Mouse (Mus musculus) heart, embryonic 15.5 days (tissue): ENCODE measurements at regions not wholly inside any gene's neighbourhood (a gene's known extent, or its start where the extent isn't known, plus 50 kb on each side); places are given as distances from the start of the nearest gene placed in this dataset.

Experiments
- ATAC-seq: fragments of 200-750 bp; cut with Nextera tagmentation; replicated peaks from 2 replicates; pipeline ENCODE4 v1.8.0; 2017; ENCODE audit warnings: low read depth, moderate TSS enrichment; ENCODE audit not compliant: insufficient number of reproducible peaks, insufficient read depth, low FRiP score
- H3K27ac ChIP-seq: fragments of 300-500 bp; sonication (generic); 2 replicates; pipeline ENCODE4 v1.5.1; 2015; ENCODE audit warnings: mild to moderate bottlenecking, inconsistent platforms
- H3K27me3 ChIP-seq: fragments of 300-500 bp; sonication (generic); 2 replicates; pipeline ENCODE4 v1.6.1; 2015; ENCODE audit warnings: inconsistent platforms
- H3K36me3 ChIP-seq: fragments of 300-500 bp; sonication (generic); 2 replicates; pipeline ENCODE4 v1.6.1; 2015; ENCODE audit warnings: mild to moderate bottlenecking, inconsistent platforms
- H3K4me1 ChIP-seq: fragments of 300-500 bp; sonication (generic); replicated peaks from 2 replicates; pipeline ENCODE4 v1.6.1; 2015; ENCODE audit warnings: inconsistent platforms
- H3K4me2 ChIP-seq: fragments of 300-500 bp; sonication (generic); 2 replicates; pipeline ENCODE4 v1.6.1; 2015; ENCODE audit warnings: inconsistent platforms, mild to moderate bottlenecking, moderate library complexity
- H3K4me3 ChIP-seq: fragments of 300-500 bp; sonication (generic); 2 replicates; pipeline ENCODE4 v1.5.1; 2015; ENCODE audit warnings: mild to moderate bottlenecking, inconsistent platforms
- H3K9ac ChIP-seq: fragments of 300-500 bp; sonication (generic); 2 replicates; pipeline ENCODE4 v1.6.1; 2015; ENCODE audit warnings: mild to moderate bottlenecking, inconsistent platforms
- H3K9me3 ChIP-seq: fragments of 300-500 bp; sonication (generic); replicated peaks from 2 replicates; pipeline ENCODE4 v1.6.1; 2016; ENCODE audit warnings: inconsistent platforms
- WGBS: fragments of 180-500 bp; shearing (Covaris S2); methylation state at CpG from one replicate; pipeline ENCODE4 v1.1.7; 2015; ENCODE audit warnings: mixed read lengths; 5-methylcytosine and 5-hydroxymethylcytosine counted together

DNA sequence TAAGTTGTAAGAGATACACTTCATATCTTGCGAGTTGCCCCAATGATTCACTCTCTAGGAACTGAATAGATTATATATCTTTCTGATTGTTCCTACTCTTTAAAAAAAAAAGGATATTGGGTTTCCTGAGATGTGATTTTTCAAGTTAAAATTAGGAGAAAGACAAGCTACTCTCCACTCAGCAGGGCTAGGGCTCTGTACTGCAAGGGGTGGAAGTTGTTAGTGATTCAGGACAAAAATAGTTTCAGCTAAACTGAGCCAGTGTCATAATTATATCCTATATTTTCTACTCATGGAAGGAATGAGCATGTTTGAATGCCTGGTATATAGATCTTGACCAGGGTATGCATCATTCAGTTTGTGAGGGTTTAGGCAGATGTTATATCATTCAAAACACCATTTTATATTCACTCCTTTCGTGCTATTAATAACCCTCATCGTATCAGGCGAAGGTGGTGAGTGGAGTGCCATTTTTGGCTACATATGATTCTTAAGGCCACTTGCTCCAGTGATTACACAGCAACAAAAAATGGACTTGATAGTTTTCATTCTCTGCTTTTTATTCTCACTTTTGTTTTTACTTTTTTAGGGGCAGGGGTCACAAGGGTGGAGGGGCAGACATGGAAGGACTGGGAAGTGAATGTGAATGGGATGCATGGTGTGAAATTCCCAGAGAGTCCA lies 228.7 kb downstream of the Ttll7 start:
- H3K36me3 ChIP-seq = no peaks in the 10 kb centered on the region
- ATAC-seq = peak; percentile 58; the same call in 1 of the 2 replicates
- H3K27ac ChIP-seq = peak overlapping the region; percentile 86
- 35% methylated on average over 4 of the region's 4 CpGs for WGBS
- H3K9me3 ChIP-seq = no peaks in the 10 kb centered on the region
- H3K27me3 ChIP-seq = no peaks in the 10 kb centered on the region
- H3K4me2 ChIP-seq = peak overlapping the region; percentile 28
- H3K4me3 ChIP-seq = no peak overlapping the region
- peaks cover 5% of the 10 kb centered on the region for H3K4me1 ChIP-seq
- H3K9ac ChIP-seq = no peak overlapping the region

DNA sequence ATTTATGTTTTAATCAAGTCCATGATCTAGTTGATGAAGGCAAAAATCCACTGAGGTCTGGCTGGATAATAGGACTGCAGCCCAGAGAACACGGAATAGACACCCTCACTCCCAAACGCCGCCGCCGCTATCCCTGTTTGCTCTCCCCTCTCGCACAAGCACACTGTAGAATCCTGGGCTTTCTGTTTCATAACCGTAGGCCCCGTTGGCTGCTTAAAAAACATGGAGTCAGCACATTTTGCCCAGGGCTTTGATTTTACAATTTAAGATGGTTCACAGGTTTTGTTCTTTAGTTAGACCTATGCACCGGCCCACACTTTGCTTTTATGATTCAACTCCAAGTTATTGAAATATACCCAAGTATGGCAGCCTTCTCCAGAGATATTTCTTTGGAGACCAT lies 229.6 kb downstream of the Ttll7 start:
- Histone ChIP-seq H3K4me3 (no peak overlapping the region), H3K4me1 (peaks cover 5% of the 10 kb centered on the region), H3K9ac (no peak overlapping the region), H3K36me3 (no peaks in the 10 kb centered on the region), H3K4me2 (no peak overlapping the region), H3K27ac (no peak overlapping the region), H3K27me3 (no peaks in the 10 kb centered on the region), H3K9me3 (no peaks in the 10 kb centered on the region)
- no peak for ATAC-seq
- 94% methylated on average over 9 of the region's 9 CpGs for WGBS

DNA sequence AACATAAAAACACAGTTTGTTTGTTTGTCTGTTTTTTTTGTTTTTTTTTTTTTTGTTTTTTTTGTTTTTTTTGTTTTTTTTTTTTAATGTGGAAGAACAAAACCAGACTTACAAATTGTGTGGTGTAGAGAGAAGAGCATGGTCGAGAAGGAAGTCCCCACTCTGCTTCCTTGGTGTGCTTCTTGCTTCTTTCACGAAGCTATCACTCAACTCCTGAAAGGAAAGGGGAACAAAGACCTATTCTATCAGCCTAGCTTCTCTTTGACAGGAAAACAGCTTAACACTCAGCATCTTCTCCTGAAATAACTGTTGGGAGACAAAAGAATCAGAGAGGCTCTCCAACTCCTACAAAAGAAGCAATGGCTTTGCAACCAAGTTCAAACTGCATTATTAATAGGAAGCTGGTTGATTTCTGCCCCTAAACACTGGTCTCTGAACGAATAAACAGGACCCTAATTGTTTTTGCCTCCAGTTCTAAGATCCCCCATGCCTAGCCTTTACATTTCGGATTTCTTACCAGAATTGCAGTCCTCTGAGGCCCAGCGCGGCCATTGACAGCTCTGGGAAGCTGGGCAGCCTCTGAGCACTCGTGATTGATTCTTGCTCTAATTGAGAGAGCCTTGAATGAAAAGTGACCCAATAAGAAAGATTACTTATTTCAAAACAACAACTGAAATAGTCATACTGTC lies 230.2 kb downstream of the Ttll7 start:
- peaks cover 5% of the 10 kb centered on the region for H3K4me1 ChIP-seq
- ATAC-seq = no peak
- no peak overlapping the region for H3K4me3 ChIP-seq
- no peak overlapping the region for H3K4me2 ChIP-seq
- H3K27ac ChIP-seq = no peak overlapping the region
- H3K9me3 ChIP-seq = no peaks in the 10 kb centered on the region
- H3K36me3 ChIP-seq = no peaks in the 10 kb centered on the region
- 59% methylated on average over 7 of the region's 7 CpGs for WGBS
- no peak overlapping the region for H3K9ac ChIP-seq
- H3K27me3 ChIP-seq = no peaks in the 10 kb centered on the region

DNA sequence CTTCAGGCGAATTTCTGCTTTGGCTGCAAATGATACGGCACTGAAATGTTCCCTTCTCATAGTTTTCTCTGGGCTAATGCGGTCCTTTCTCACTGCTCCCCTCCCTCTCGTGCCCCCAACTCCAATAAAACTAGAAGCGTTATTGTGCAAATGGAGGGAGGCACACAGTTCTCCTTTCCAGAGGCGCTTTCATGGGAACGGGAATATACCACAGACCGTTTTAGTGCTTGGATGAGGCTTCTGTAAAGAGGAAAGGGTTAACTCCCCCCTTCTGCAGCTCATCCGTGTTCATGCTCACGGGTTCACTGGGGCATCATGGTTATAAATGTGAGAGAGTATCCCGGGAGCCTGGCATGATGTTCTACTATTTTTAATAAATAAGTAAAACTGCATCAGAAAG lies 231.2 kb downstream of the Ttll7 start:
- 80% methylated on average over 11 of the region's 11 CpGs for WGBS
- Histone ChIP-seq H3K27me3 (no peaks in the 10 kb centered on the region), H3K4me3 (no peak overlapping the region), H3K36me3 (no peaks in the 10 kb centered on the region), H3K9ac (no peak overlapping the region), H3K9me3 (no peaks in the 10 kb centered on the region), H3K27ac (no peak overlapping the region), H3K4me1 (peaks cover 5% of the 10 kb centered on the region), H3K4me2 (no peak overlapping the region)
- ATAC-seq = no peak

DNA sequence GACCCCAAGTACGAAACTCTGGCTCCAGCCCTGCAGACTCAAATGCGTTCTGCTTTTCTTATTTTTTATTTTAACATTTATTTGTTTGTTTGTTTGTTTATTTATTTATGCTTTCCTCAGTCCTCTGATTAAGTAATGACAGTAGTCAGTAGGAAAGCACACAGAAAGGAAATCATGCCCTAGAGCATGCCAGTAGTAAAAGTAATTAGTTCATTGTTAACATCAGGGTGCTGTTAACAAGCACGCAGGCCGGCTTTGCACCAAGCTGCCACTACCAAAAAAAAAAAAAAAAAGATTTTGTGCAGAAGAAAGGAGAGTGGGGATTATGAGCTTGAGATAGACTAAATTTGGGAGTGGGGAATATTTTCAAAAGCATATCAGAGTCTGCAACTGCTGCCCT lies 231.7 kb downstream of the Ttll7 start:
- no peak overlapping the region for H3K9ac ChIP-seq
- H3K4me2 ChIP-seq = no peak overlapping the region
- 91% methylated on average over 4 of the region's 4 CpGs for WGBS

DNA sequence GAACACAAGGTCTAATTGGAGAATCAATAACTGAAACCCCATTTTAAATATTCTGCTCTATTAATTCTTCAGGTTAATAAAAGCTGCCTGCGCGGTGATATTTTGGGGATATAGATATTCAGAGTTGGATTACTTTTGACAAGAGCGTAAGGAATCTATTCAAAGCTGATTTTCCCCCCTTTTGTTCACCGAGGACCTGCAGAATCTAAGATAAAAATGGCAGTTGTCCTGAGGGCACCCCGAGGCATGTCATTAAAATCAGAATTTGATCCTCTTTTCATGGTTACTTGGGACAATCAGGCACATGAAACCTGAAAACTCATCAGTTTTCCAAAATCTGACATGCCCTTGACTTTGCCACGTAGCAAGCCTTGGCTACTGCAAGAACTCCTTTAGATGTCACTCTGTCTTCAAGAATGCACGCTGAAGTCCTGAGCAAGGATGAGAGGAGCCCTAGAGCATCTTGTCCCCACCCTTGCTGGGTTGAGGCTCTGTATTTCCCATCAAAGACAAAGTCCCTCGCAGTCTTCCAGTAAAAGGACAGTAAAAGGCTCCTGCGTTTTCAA lies 232.5 kb downstream of the Ttll7 start:
- no peaks in the 10 kb centered on the region for H3K36me3 ChIP-seq
- no peak overlapping the region for H3K9ac ChIP-seq
- H3K4me3 ChIP-seq = no peak overlapping the region
- WGBS = 74% methylated on average over 9 of the region's 9 CpGs
- no peaks in the 10 kb centered on the region for H3K9me3 ChIP-seq
- H3K4me2 ChIP-seq = no peak overlapping the region
- H3K4me1 ChIP-seq = peaks cover 4% of the 10 kb centered on the region
- no peak for ATAC-seq
- H3K27me3 ChIP-seq = no peaks in the 10 kb centered on the region
- no peak overlapping the region for H3K27ac ChIP-seq

More for the DNA sequence above, 231.7 kb downstream of the Ttll7 start:
- H3K27me3 ChIP-seq = no peaks in the 10 kb centered on the region
- H3K27ac ChIP-seq = no peak overlapping the region
- H3K4me3 ChIP-seq = no peak overlapping the region
- H3K4me1 ChIP-seq = peaks cover 5% of the 10 kb centered on the region
- H3K36me3 ChIP-seq = no peaks in the 10 kb centered on the region
- no peaks in the 10 kb centered on the region for H3K9me3 ChIP-seq
- no peak for ATAC-seq

DNA sequence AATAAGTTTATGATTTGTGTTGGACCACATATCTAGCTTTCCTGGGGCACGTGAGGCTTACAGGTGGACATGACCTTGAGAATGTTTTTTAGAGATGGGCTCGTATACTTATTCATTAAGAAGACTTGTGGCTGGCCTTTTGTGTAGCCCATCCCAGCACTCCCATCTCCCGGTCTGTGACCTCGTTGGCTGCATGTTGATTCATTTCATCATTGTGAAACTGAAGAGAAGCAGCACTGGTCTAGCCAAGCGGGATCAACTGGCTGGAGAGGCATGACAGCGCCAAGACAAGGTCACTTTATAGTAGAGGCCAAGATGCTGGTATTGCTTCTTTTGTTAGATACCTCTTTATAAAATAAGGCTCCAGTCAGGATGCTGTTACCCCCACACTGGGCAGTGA lies 236.0 kb downstream of the Ttll7 start:
- H3K27ac ChIP-seq = no peak overlapping the region
- H3K4me1 ChIP-seq = no peaks in the 10 kb centered on the region
- 84% methylated on average over 6 of the region's 6 CpGs for WGBS
- no peak overlapping the region for H3K9ac ChIP-seq
- H3K4me2 ChIP-seq = no peak overlapping the region
- H3K36me3 ChIP-seq = no peaks in the 10 kb centered on the region
- no peaks in the 10 kb centered on the region for H3K9me3 ChIP-seq
- no peak overlapping the region for H3K4me3 ChIP-seq
- ATAC-seq = no peak
- H3K27me3 ChIP-seq = no peaks in the 10 kb centered on the region

GRCm38 (mm10) chr3:147089716-147090115 lies 237.5 kb downstream of the Ttll7 start:
- Histone ChIP-seq H3K4me3 (no peak overlapping the region), H3K4me2 (no peak overlapping the region), H3K36me3 (no peaks in the 10 kb centered on the region), H3K9me3 (no peaks in the 10 kb centered on the region), H3K4me1 (no peaks in the 10 kb centered on the region), H3K9ac (no peak overlapping the region), H3K27me3 (no peaks in the 10 kb centered on the region), H3K27ac (no peak overlapping the region)
- WGBS = 81% methylated on average over 10 of the region's 10 CpGs
- no peak for ATAC-seq

- 67% methylated on average over 8 of the region's 8 CpGs for WGBS
- Histone ChIP-seq H3K4me3 (no peak overlapping the region), H3K9ac (no peak overlapping the region), H3K36me3 (no peaks in the 10 kb centered on the region), H3K4me2 (no peak overlapping the region), H3K27ac (no peak overlapping the region), H3K9me3 (no peaks in the 10 kb centered on the region), H3K27me3 (no peaks in the 10 kb centered on the region), H3K4me1 (0 out of 2 replicates have a peak, but pooled peaks cover 3% of the 10 kb centered on the region)
- ATAC-seq = no peak
These were observed 240.3 kb downstream of the Ttll7 start for GRCm38 (mm10) chr3:147092188-147093075.

GRCm38 (mm10) chr3:147093076-147093380 lies 240.9 kb downstream of the Ttll7 start:
- Histone ChIP-seq H3K4me3 (no peak overlapping the region), H3K27me3 (no peaks in the 10 kb centered on the region), H3K27ac (no peak overlapping the region), H3K9me3 (no peaks in the 10 kb centered on the region), H3K4me2 (no peak overlapping the region), H3K4me1 (0 out of 2 replicates have a peak, but pooled peaks cover 3% of the 10 kb centered on the region), H3K9ac (no peak overlapping the region), H3K36me3 (no peaks in the 10 kb centered on the region)
- no peak for ATAC-seq
- 93% methylated on average over 5 of the region's 5 CpGs for WGBS

DNA sequence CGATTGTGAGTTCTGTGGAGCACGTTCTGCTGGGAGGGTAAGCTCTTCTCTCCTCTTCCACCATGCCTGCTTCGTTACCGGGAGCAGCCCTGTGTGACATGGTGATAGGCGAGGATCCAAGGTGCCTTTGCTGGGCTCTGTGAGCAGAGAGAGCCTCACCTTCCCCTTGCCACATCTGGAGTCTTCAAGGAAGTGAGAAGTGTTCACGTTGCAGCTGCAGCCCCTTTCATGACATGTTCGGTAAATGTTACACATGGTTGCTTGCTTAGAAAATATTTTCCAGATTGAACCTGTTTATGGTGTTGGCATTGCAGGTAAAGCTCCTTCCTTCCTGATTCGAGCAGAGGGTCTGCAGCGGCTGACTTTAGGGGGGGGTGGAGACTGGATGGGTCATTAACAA lies 244.0 kb downstream of the Ttll7 start:
- no peak overlapping the region for H3K9ac ChIP-seq
- ATAC-seq = no peak
- H3K27me3 ChIP-seq = peaks cover 11% of the 10 kb centered on the region
- H3K9me3 ChIP-seq = no peaks in the 10 kb centered on the region
- H3K27ac ChIP-seq = no peak overlapping the region
- H3K4me2 ChIP-seq = no peak overlapping the region
- H3K36me3 ChIP-seq = no peaks in the 10 kb centered on the region
- 52% methylated on average over 9 of the region's 9 CpGs for WGBS
- H3K4me3 ChIP-seq = no peak overlapping the region
- H3K4me1 ChIP-seq = peaks cover 18% of the 10 kb centered on the region
